Mouse (Mus musculus) embryonic fibroblast, embryonic 13.5 days (primary cell): ENCODE measurements around the gene Kcnk2. TPM values are rescaled to one million over a fixed set of nuclear protein-coding genes. Genes with fewer than 3 reads are reported as not detected.

Source experiments
- H3K27ac ChIP-seq: 2 replicates; pipeline ENCODE4 v1.5.1; 2012; ENCODE audit warnings: low read length, control low read depth, inconsistent platforms; ENCODE audit not compliant: insufficient read depth
- H3K4me1 ChIP-seq: 2 replicates; pipeline ENCODE4 v1.6.1; 2011; ENCODE audit warnings: low read length; ENCODE audit not compliant: control insufficient read depth, insufficient read depth
- H3K4me3 ChIP-seq: 2 replicates; pipeline ENCODE4 v1.5.1; 2011; ENCODE audit warnings: mild to moderate bottlenecking, control low read depth, low read length; ENCODE audit not compliant: insufficient read depth
- CTCF ChIP-seq: IDR thresholded peaks from 2 replicates; pipeline ENCODE4 v1.5.1; 2011; ENCODE audit warnings: mild to moderate bottlenecking, control low read depth, low read length, moderate library complexity, borderline replicate concordance; ENCODE audit not compliant: insufficient read depth
- POLR2A ChIP-seq: IDR thresholded peaks from 2 replicates; pipeline ENCODE4 v1.6.1; 2011; ENCODE audit warnings: low read depth, mild to moderate bottlenecking, control low read depth, low read length, moderate library complexity
- polyA plus RNA-seq: library from polyadenylated mRNA; stranded (reverse); fragments of >200 nt; gene quantifications from 2 replicates; pipeline ENCODE4 v1.2.4, GENCODE M21; 2011; ENCODE audit warnings: low read depth; ENCODE audit not compliant: missing spikeins, insufficient read length

Gene Kcnk2
- polyA plus RNA-seq, 1 experiment: 35.6 TPM

- Histone ChIP-seq H3K27ac (no peak overlapping the region), H3K4me1 (peaks cover 2% of the 10 kb centered on the region; the same call in 1 of the 2 replicates), H3K4me3 (no peak overlapping the region)
- no peak for TF ChIP-seq POLR2A
- TF ChIP-seq CTCF: no peak
Measured at GRCm38 (mm10) chr1:189403546-189403945, 1.5 kb upstream of the Kcnk2 start.

- Histone ChIP-seq H3K4me1 (peaks cover 2% of the 10 kb centered on the region; the same call in 1 of the 2 replicates), H3K4me3 (no peak overlapping the region), H3K27ac (no peak overlapping the region)
- TF ChIP-seq POLR2A (no peak), CTCF (no peak)
Measured at GRCm38 (mm10) chr1:189403139-189403538, 1.1 kb upstream of the Kcnk2 start.

- Histone ChIP-seq H3K27ac (no peak overlapping the region), H3K4me1 (no peaks in the 10 kb centered on the region), H3K4me3 (no peak overlapping the region)
- TF ChIP-seq POLR2A: no peak
- no peak for TF ChIP-seq CTCF
Measured at GRCm38 (mm10) chr1:189386848-189387247, 15.2 kb downstream of the Kcnk2 start.

- no peak overlapping the region for H3K4me3 ChIP-seq
- no peaks in the 10 kb centered on the region for H3K4me1 ChIP-seq
- TF ChIP-seq CTCF (no peak), POLR2A (no peak)
- H3K27ac ChIP-seq: no peak overlapping the region
Measured at GRCm38 (mm10) chr1:189386141-189386540, 15.9 kb downstream of the Kcnk2 start.

- Histone ChIP-seq H3K4me3 (no peak overlapping the region), H3K27ac (no peak overlapping the region), H3K4me1 (no peaks in the 10 kb centered on the region)
- TF ChIP-seq CTCF (no peak), POLR2A (no peak)
Measured at GRCm38 (mm10) chr1:189367722-189368121, 34.4 kb downstream of the Kcnk2 start.

- Histone ChIP-seq H3K4me3 (no peak overlapping the region), H3K4me1 (no peaks in the 10 kb centered on the region), H3K27ac (no peak overlapping the region)
- no peak for TF ChIP-seq POLR2A
- no peak for TF ChIP-seq CTCF
Measured at GRCm38 (mm10) chr1:189364188-189364587, 37.9 kb downstream of the Kcnk2 start.

- Histone ChIP-seq H3K4me1 (no peaks in the 10 kb centered on the region), H3K27ac (no peak overlapping the region), H3K4me3 (no peak overlapping the region)
- no peak for TF ChIP-seq CTCF
- no peak for TF ChIP-seq POLR2A
Measured at GRCm38 (mm10) chr1:189362579-189362978, 39.5 kb downstream of the Kcnk2 start.

GRCm38 (mm10) chr1:189359699-189360098, 42.4 kb downstream of the Kcnk2 start:
- Histone ChIP-seq H3K27ac (no peak overlapping the region), H3K4me3 (no peak overlapping the region), H3K4me1 (no peaks in the 10 kb centered on the region)
- TF ChIP-seq POLR2A: no peak
- TF ChIP-seq CTCF: no peak

- H3K4me3 ChIP-seq: no peak overlapping the region
- TF ChIP-seq POLR2A (no peak), CTCF (no peak)
- no peaks in the 10 kb centered on the region for H3K4me1 ChIP-seq
- no peak overlapping the region for H3K27ac ChIP-seq
Measured at GRCm38 (mm10) chr1:189353887-189354286, 48.2 kb downstream of the Kcnk2 start.

- H3K4me3 ChIP-seq: no peak overlapping the region
- no peaks in the 10 kb centered on the region for H3K4me1 ChIP-seq
- TF ChIP-seq POLR2A (no peak), CTCF (no peak)
- no peak overlapping the region for H3K27ac ChIP-seq
Measured at GRCm38 (mm10) chr1:189351804-189352203, 50.3 kb downstream of the Kcnk2 start.

GRCm38 (mm10) chr1:189349205-189349604, 52.9 kb downstream of the Kcnk2 start:
- no peak overlapping the region for H3K4me3 ChIP-seq
- H3K27ac ChIP-seq: no peak overlapping the region
- H3K4me1 ChIP-seq: no peaks in the 10 kb centered on the region
- TF ChIP-seq POLR2A: no peak
- TF ChIP-seq CTCF: no peak

- TF ChIP-seq CTCF (no peak), POLR2A (no peak)
- H3K4me3 ChIP-seq: no peak overlapping the region
- peaks cover 5% of the 10 kb centered on the region; the same call in 1 of the 2 replicates for H3K4me1 ChIP-seq
- no peak overlapping the region for H3K27ac ChIP-seq
Measured at GRCm38 (mm10) chr1:189345166-189345565, 56.9 kb downstream of the Kcnk2 start.
